Mouse (Mus musculus): ENCODE results near the gene Klk1b26.
"Not testable (repeated sequence)": the region's sequence is repeated elsewhere in the genome, so short reads cannot be mapped to it uniquely, and the experiment has no call there.

Gene Klk1b26

GRCm38 (mm10) chr7:44011868-44012267, at the start of gene Klk1b26:
Gene Klk1b26, plus strand, starts transcription at chr7:44012168.
- not testable (repeated sequence) for DNase-seq

- no peak for DNase-seq
Observed at GRCm38 (mm10) chr7:43966451-43966850, 45.5 kb upstream of the Klk1b26 start, which contains the start of gene Klk1b1. Gene Klk1b1, plus strand, starts transcription at chr7:43966751.

- no peak for DNase-seq
Observed at GRCm38 (mm10) chr7:43967058-43967457, 44.9 kb upstream of the Klk1b26 start.

GRCm38 (mm10) chr7:43967612-43968011, 44.4 kb upstream of the Klk1b26 start:
- no peak for DNase-seq

GRCm38 (mm10) chr7:43975761-43976160, 36.2 kb upstream of the Klk1b26 start, which contains the start of gene Klk1b9:
Gene Klk1b9, plus strand, starts transcription at chr7:43976061.
- not testable (repeated sequence) for DNase-seq

GRCm38 (mm10) chr7:43985657-43986056, 26.3 kb upstream of the Klk1b26 start:
- DNase-seq: no peak

GRCm38 (mm10) chr7:43994821-43995220, 17.1 kb upstream of the Klk1b26 start:
- DNase-seq: not testable (repeated sequence)

GRCm38 (mm10) chr7:43995577-43995976, 16.4 kb upstream of the Klk1b26 start, which contains the start of gene Klk1b11:
Gene Klk1b11, plus strand, starts transcription at chr7:43995877.
- DNase-seq: not testable (repeated sequence)

GRCm38 (mm10) chr7:44004847-44005246, 7.1 kb upstream of the Klk1b26 start:
- DNase-seq: no peak

GRCm38 (mm10) chr7:44014666-44015065, 2.7 kb downstream of the Klk1b26 start:
- not testable (repeated sequence) for DNase-seq

- no peak for DNase-seq
Observed at GRCm38 (mm10) chr7:44015071-44015470, 3.1 kb downstream of the Klk1b26 start.

- not testable (repeated sequence) for DNase-seq
Observed at GRCm38 (mm10) chr7:44051990-44052389, 40.0 kb downstream of the Klk1b26 start, which contains the start of gene Klk1b27. Gene Klk1b27, plus strand, starts transcription at chr7:44052290.

Measured in cerebellum, adult 11 months (tissue).